Mouse (Mus musculus) stomach, postnatal 0 days (tissue): ENCODE results near the gene A830018L16Rik. TPM values are rescaled to one million over a fixed set of nuclear protein-coding genes. Genes with fewer than 3 reads are reported as not detected.

Source experiments
- ATAC-seq: fragments of 200-750 bp; cut with Nextera tagmentation; 2 replicates; pipeline ENCODE4 v1.8.0; 2017; ENCODE audit not compliant: low FRiP score, low TSS enrichment
- DNase-seq: peaks from one replicate; pipeline ENCODE4 v3.0.0-alpha.2; 2016; ENCODE audit warnings: low spot score
- H3K27ac ChIP-seq: fragments of 300-500 bp; sonication (generic); replicated peaks from 2 replicates; pipeline ENCODE4 v1.5.1; 2014; ENCODE audit warnings: mild to moderate bottlenecking, control low read depth
- H3K27me3 ChIP-seq: fragments of 300-500 bp; sonication (generic); 2 replicates; pipeline ENCODE4 v1.6.1; 2014; ENCODE audit warnings: low read length; ENCODE audit not compliant: control insufficient read depth, insufficient read depth
- H3K36me3 ChIP-seq: fragments of 300-500 bp; sonication (generic); 2 replicates; pipeline ENCODE4 v1.6.1; 2014; ENCODE audit warnings: low read length, mixed read lengths; ENCODE audit not compliant: control insufficient read depth, insufficient read depth
- H3K4me1 ChIP-seq: fragments of 300-500 bp; sonication (generic); replicated peaks from 2 replicates; pipeline ENCODE4 v1.6.1; 2014; ENCODE audit warnings: antibody characterized with exemption; ENCODE audit not compliant: control insufficient read depth, insufficient read depth
- H3K4me2 ChIP-seq: fragments of 300-500 bp; sonication (generic); replicated peaks from 2 replicates; pipeline ENCODE4 v1.6.1; 2014; ENCODE audit warnings: low read depth, mild to moderate bottlenecking, control low read depth, moderate library complexity
- H3K4me3 ChIP-seq: fragments of 300-500 bp; sonication (generic); 2 replicates; pipeline ENCODE4 v1.5.1; 2014; ENCODE audit warnings: low read depth, low read length, control low read depth
- H3K9ac ChIP-seq: fragments of 300-500 bp; sonication (generic); 2 replicates; pipeline ENCODE4 v1.6.1; 2014; ENCODE audit warnings: mild to moderate bottlenecking, low read length, control low read depth, mixed read lengths
- H3K9me3 ChIP-seq: fragments of 300-500 bp; sonication (generic); 2 replicates; pipeline ENCODE4 v1.6.1; 2016; ENCODE audit warnings: low read length; ENCODE audit not compliant: control insufficient read depth
- CTCF ChIP-seq: IDR thresholded peaks from 2 replicates; pipeline ENCODE4 v1.5.1; 2016; ENCODE audit warnings: antibody characterized with exemption, low read depth, mild to moderate bottlenecking, moderate library complexity
- EP300 ChIP-seq: optimal IDR thresholded peaks from 2 replicates; pipeline ENCODE3; 2016; ENCODE audit warnings: antibody characterized with exemption
- WGBS: fragments of 180-500 bp; shearing (Covaris S2); extraction: QIAGEN DNeasy Blood & Tissue Kit; methylation state at CpG from one replicate; pipeline ENCODE4 v1.1.7; 2014; 5-methylcytosine and 5-hydroxymethylcytosine counted together
- polyA plus RNA-seq: library from polyadenylated mRNA; unstranded; fragments of >200 nt; fragmentation: Nextera tagmentation; extraction: Ambion mirVana; gene quantifications from 2 replicates; pipeline ENCODE4 v1.2.1, GENCODE M21; 2015

The A830018L16Rik gene
- polyA plus RNA-seq, 1 experiment from 2014 or later, result 3.5 TPM

GRCm38 (mm10) chr1:11570274-11570673 is 156.4 kb downstream of the A830018L16Rik start:
- no peaks in the 10 kb centered on the region for H3K9me3 ChIP-seq
- H3K4me3 ChIP-seq, result no peak overlapping the region
- DNase-seq, result no peak
- H3K4me1 ChIP-seq, result no peaks in the 10 kb centered on the region
- TF ChIP-seq CTCF, result no peak
- no peak for TF ChIP-seq EP300
- WGBS, result 72% methylated on average over 2 of the region's 2 CpGs
- H3K27ac ChIP-seq, result no peak overlapping the region
- no peak overlapping the region for H3K9ac ChIP-seq
- H3K27me3 ChIP-seq, result no peaks in the 10 kb centered on the region
- no peak for ATAC-seq
- H3K4me2 ChIP-seq, result no peak overlapping the region
- no peaks in the 10 kb centered on the region for H3K36me3 ChIP-seq

DNA sequence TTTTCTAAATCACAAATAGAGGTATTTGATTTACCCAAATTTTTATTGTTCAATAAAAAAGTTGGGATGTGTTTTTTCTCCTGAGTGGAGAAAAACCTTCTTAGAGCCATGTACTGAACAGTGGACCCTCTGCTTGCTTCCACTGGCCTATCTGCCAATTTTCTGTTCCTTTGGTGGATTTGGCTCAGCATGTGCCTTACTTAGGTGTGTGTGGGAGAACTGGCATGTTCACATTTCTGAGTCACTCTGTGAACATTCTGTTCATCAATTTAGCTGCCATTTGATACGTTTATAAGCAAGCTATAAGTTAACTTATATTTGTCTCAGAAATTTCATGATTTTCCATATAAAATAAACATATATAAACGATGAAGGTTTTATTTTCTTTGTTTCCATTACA is 159.6 kb downstream of the A830018L16Rik start:
- Histone ChIP-seq H3K9me3 (no peaks in the 10 kb centered on the region), H3K27ac (no peak overlapping the region), H3K4me2 (no peak overlapping the region), H3K4me3 (no peak overlapping the region), H3K36me3 (no peaks in the 10 kb centered on the region), H3K9ac (no peak overlapping the region), H3K27me3 (no peaks in the 10 kb centered on the region), H3K4me1 (no peaks in the 10 kb centered on the region)
- TF ChIP-seq CTCF (no peak), EP300 (no peak)
- 57% methylated on average over 2 of the region's 2 CpGs for WGBS
- ATAC-seq, result no peak
- no peak for DNase-seq

GRCm38 (mm10) chr1:11580026-11580425 is 166.1 kb downstream of the A830018L16Rik start:
- Histone ChIP-seq H3K4me3 (no peak overlapping the region), H3K27me3 (no peaks in the 10 kb centered on the region), H3K36me3 (no peaks in the 10 kb centered on the region), H3K4me2 (no peak overlapping the region), H3K4me1 (no peaks in the 10 kb centered on the region), H3K9ac (no peak overlapping the region), H3K9me3 (no peaks in the 10 kb centered on the region), H3K27ac (no peak overlapping the region)
- TF ChIP-seq CTCF (no peak), EP300 (no peak)
- ATAC-seq (no peak), DNase-seq (no peak)
- WGBS, result 57% methylated on average over 4 of the region's 4 CpGs

DNA sequence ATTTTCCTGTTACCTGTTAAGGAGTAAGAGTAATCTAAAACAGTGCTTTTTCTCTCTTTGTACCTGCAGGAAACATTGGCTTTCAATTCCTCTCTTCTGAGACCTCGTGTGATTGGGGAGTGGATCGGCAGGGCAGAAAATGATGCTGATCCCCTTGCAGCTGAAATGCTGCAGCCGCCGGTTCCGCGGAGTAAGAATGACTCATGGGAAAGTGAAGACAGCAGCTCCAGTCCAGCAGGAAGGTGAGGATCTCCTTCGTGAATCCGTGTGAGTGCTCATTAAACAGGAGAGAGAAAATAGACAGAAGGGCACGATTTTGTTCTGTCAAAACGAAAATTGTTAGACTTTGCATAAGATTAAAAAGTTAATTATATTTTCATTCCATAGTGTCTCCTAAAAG is 174.4 kb downstream of the A830018L16Rik start:
- no peak overlapping the region for H3K4me2 ChIP-seq
- H3K36me3 ChIP-seq, result no peaks in the 10 kb centered on the region
- H3K4me3 ChIP-seq, result no peak overlapping the region
- DNase-seq (no peak), ATAC-seq (no peak)
- no peaks in the 10 kb centered on the region for H3K27me3 ChIP-seq
- no peak for TF ChIP-seq CTCF
- no peak for TF ChIP-seq EP300
- no peak overlapping the region for H3K27ac ChIP-seq
- 73% methylated on average over 10 of the region's 10 CpGs for WGBS
- H3K9me3 ChIP-seq, result no peaks in the 10 kb centered on the region
- no peaks in the 10 kb centered on the region for H3K4me1 ChIP-seq
- H3K9ac ChIP-seq, result no peak overlapping the region

GRCm38 (mm10) chr1:11650137-11650536 is 236.2 kb downstream of the A830018L16Rik start:
- TF ChIP-seq CTCF (no peak), EP300 (no peak)
- Histone ChIP-seq H3K9ac (no peak overlapping the region), H3K36me3 (no peaks in the 10 kb centered on the region), H3K9me3 (no peaks in the 10 kb centered on the region), H3K4me2 (no peak overlapping the region), H3K27me3 (no peaks in the 10 kb centered on the region), H3K27ac (no peak overlapping the region), H3K4me1 (no peaks in the 10 kb centered on the region), H3K4me3 (no peak overlapping the region)
- ATAC-seq (no peak), DNase-seq (no peak)

- DNase-seq (no peak), ATAC-seq (no peak)
- Histone ChIP-seq H3K4me3 (no peak overlapping the region), H3K27ac (no peak overlapping the region), H3K4me1 (no peaks in the 10 kb centered on the region), H3K9ac (no peak overlapping the region), H3K4me2 (no peak overlapping the region), H3K9me3 (no peaks in the 10 kb centered on the region), H3K27me3 (no peaks in the 10 kb centered on the region), H3K36me3 (no peaks in the 10 kb centered on the region)
- TF ChIP-seq CTCF, result no peak
- TF ChIP-seq EP300, result no peak
Measured at GRCm38 (mm10) chr1:11652773-11653172, 238.9 kb downstream of the A830018L16Rik start.
